Mouse (Mus musculus) kidney, adult 10 weeks (tissue): Measurements from ENCODE around the gene Mtx1. TPM values are rescaled to one million over a fixed set of nuclear protein-coding genes. Genes with fewer than 3 reads are reported as not detected.

Source experiments
- polyA plus RNA-seq: library from polyadenylated mRNA; stranded (reverse); fragments of 350-450 nt; fragmentation: Illumina TruSeq; extraction: RNeasy Lipid Tissue Mini Kit (QIAGEN cat#74804); gene quantifications from one replicate; pipeline ENCODE4 v1.2.3, GENCODE M21; 2014; ENCODE audit warnings: low read depth, low replicate concordance

The Mtx1 gene
- 50.1 TPM for polyA plus RNA-seq

DNA sequence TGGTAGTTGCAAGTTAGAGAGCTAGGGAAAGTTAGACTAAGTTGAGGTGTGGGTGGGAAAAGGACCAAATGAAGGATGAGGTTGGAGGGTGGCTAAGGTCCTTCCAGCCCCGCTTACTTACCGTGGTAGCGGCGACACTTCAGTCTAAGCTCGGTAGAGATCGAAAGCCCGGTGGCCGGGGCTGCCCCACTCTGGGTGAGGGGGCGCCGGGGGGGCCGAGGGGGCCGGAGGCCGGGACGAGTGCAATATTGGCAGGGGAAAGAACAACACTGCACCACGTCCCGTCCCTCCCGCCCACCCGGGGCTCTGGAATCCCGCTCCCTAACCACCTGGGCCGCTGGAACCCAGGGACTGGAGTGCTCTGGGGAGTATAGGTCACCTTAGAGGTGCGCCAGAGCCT lies at the start of gene Mtx1:
Mtx1 (minus strand) TSS at position 189 of the 400 bp plus-strand sequence.

DNA sequence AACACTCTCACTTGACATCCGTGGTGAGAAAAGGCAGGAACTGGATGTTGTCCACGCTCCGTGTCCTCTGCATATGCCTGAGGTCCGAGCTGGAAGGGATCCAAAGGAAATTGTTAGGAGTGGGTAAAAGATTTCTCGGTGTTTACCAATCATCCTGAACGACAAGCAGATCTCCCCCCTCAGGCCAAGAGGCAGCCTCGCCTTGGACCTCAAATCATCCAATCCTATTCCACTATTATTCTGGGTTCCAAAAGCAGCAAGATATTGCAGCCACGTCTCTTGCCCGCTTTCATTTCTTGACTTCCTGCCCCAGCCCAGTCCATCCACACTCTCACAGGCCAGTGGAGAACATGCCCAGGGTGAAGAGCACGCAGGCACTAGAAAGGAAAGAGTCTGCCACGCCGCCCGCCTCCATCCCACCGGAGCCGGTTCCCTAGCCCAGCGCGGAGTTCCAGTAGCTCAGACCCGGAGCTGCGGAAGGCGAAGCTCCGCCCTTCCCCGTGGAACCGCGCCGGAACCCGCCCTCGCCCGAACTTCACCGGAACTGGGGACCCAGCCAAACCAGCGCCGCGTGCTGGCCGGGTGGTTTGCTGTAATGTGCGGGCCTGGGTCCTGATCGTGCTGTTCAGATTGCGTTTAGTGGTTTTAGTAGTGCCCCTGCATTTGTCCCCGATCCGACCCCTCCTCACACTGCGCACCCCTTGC lies 43.3 kb upstream of the Mtx1 start, which contains the start of gene Slc50a1:
Slc50a1 (minus strand) TSS at position 520 of the 705 bp plus-strand sequence.

GRCm38 (mm10) chr3:89259076-89259475 lies 32.2 kb upstream of the Mtx1 start, which contains the start of gene Dpm3:
Dpm3 (plus strand) TSS chr3:89259358.

DNA sequence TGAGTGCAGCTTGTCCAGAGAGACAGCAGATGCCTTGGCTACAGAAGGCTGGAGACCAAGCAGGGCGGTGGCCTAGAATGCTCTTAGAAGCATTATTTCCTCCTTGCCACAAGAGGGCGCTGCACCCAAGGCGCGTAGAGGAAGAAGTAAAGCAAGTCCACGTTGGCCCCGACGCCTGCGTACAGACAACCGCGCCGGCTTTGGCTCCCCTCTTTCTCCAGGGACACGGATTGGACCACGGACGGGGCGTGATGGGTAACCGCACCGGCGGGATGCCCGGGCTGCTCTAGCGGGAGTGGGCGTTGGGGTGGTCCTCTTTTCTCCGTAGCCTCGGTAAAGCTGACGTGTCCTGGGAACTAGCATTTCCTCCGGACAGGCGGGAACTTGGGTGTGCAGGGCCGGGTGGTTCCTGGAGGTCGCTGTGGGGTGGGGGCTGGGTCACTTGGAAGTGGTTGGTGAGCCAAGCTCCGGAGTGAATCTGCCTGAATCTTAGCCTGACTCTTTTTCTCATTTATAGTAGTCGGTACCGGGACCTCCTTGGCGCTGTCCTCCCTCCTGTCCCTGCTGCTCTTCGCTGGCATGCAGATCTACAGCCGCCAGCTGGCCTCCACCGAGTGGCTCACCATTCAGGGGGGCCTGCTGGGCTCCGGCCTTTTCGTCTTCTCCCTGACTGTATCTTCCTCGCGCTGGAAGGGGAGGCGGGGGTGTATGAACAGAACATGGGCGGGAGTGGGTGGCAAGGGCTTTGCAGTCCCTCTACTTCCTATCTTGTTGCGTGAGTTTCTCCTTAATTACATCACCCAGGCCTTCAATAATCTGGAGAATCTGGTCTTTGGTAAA lies 19.6 kb upstream of the Mtx1 start, which contains the start of gene Trim46:
Trim46 (minus strand) TSS at position 49 of the 840 bp plus-strand sequence.

DNA sequence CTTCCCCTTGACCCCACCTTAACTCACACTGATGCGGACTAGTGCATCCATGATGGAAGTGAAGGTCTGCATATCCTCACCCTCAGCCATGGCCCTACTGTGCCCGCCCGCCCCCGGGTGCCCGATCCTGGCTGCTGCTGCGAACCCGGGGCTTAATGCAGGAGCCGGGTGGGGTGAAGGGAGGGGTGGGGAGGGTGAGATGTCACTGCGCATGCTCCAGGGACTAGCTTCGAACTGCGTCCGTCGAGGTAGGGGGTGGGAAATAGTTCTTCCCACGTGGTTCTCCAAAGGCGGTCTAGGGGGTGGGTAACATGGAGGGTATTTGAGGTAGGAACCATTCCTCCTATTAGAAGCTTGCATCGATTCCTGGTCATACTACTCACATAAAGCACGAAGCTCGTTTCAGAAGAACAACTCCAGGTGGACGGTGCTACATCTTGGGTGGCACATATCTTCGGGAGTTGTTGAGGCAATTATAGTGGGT lies 18.8 kb upstream of the Mtx1 start, which contains the start of gene Krtcap2:
Krtcap2 (plus strand) TSS at position 279 of the 484 bp plus-strand sequence.

DNA sequence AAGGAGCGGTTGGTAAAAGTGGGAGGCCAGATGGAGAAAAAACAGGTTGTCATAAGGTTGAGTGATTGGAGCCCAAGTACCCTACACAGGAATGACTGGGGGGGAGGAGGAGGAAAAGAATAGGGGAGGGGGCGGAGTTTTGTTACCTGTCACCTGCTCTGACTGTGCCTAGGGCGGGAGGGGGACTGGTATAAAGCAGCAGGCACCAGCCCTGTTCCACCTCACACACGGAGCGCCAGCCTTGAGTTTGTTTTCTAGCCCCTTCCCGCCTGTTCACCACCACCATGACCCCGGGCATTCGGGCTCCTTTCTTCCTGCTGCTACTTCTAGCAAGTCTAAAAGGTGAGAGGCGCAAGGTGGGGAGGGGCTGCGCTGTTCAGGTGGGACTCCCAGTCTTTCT lies 1.9 kb upstream of the Mtx1 start, which contains the start of gene Muc1:
Muc1 (plus strand) TSS at position 222 of the 400 bp plus-strand sequence.

GRCm38 (mm10) chr3:89214681-89215411 lies 12.0 kb downstream of the Mtx1 start, which contains the start of gene Thbs3:
Thbs3 (plus strand) TSS chr3:89215180.

DNA sequence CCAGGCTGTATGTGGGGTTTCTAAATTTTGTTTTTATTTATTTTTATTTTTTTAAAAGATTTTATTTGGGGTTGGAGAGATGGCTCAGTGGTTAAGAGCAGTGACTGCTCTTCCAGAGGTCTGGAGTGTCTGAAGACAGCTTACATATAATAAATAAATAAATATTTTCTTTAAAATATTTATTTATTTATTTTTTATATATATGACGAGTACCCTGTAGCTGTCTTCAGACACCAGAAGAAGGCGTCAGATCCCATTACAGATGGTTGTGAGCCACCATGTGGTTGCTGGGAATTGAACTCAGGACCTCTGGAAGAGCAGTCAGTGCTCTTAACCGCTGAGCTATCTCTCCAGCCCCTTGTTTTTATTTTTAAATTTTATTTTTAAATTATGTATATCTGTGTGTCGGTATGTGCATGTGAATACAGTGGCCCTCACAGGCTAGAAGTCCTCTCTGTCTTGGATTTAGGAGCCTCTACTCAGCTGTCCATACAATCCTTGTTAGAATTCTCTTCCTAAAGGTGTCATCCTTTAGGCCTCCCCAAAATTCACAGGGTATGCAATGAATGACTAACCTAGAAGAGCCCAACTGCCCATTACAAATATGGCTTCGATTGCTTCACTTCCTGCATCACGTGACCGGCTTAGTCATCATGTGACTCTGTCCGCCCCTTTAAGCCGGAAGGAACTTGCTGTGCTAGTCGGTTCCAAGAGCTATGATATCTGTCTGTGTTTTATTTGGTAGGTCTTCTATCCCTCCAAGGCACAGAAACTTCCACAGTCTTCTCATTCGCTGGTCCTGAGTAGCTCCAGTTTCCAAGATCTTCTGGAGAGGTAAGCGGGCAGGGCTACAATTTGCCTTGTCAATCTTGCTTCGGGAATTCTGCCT lies 24.4 kb downstream of the Mtx1 start, which contains the start of gene Gba:
Gba (plus strand) TSS at position 676 of the 889 bp plus-strand sequence.

GRCm38 (mm10) chr3:89183058-89183958 lies 43.6 kb downstream of the Mtx1 start, which contains the start of gene Fam189b:
Fam189b (plus strand) TSS chr3:89183143.

GRCm38 (mm10) chr3:89177242-89178106 lies 49.4 kb downstream of the Mtx1 start, which contains the start of gene Scamp3:
Scamp3 (plus strand) TSS chr3:89177473.

DNA sequence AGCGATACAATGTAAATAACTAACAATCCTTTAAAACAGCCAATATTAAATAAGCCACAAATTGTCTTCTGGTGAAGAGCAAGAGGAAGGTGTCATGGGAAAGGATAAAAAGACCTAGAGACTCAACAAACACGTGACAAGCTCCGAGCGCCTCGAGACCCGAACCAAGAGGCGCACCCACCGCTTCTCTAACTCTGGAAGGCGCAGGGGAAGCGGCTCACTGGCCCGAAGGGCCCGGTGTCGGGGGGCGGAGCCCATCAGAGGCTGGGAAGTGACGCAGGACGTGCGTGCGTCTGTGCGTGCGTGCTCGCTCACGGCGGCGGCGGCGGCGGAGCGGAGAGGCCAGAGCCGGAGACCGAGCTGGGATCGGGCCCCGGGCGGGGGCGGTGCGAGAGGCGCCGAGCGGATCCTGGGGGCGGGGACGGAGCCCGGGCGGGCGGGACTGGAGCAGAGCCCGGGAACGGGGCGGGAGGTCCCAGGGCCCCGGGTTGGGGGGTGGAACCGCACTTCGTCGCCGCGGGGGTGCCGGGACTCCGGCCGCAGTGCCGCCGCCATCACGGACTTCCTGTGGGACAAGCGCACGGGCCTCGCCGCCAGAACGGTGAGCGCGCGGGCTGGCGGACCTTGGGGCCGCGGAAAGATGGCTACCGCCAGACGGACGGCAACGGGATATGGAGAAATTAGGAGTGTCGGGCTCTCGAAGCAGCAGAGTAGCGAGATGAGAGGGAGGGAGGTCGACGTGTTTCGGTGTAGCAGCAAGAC lies 62.2 kb downstream of the Mtx1 start, which contains the start of gene Clk2:
Clk2 (plus strand) TSS at position 290 of the 762 bp plus-strand sequence.

DNA sequence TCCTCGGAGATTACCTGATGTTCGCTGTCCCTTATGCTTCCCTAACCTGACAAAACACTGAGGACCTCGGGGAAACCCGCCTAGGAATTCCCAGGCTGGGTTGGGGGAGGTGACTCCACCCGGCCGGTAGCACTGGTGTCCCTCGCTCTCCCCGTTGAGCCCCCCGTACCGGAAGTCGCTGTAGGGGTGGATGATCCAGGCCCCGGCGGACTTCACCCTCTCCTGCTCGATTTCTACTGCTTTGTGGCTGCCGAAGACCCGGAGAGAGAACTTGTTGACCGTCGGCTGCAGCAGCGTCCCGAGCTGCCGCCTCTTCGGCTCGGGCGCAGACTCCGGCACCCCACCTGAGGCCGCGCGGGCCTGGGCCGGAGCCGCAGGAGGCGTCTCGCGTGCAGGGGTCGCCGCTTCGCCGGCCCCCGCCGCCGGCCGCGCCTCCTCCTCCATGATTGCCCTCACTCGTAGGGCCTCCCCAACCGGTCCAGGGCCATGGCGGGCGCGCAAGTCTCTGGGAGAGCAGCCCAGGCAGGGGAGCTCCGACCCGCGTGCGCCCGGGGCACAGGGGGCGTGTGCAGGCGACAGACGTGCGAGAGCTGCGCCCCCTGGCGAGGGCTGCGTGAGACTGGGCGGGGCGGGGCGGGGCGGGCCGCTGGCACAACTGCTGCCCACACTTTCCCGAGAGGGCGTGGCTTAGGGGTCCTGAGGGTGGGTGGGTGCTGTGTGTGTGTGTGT lies 67.1 kb downstream of the Mtx1 start, which contains the start of gene Hcn3:
Hcn3 (minus strand) TSS at position 581 of the 729 bp plus-strand sequence.

Other genes starting within 250 kb of the Mtx1 start
- gene Rusc1, start 133.8 kb downstream of the Mtx1 start, polyA plus RNA-seq = 5.8 TPM
- not detected for gene Gm43738, start 126.0 kb downstream of the Mtx1 start, polyA plus RNA-seq
- 6.4 TPM for gene Fdps, start 125.1 kb downstream of the Mtx1 start, polyA plus RNA-seq
- 10.3 TPM for gene Pklr, start 90.9 kb downstream of the Mtx1 start, polyA plus RNA-seq
- gene Hcn3, start 66.9 kb downstream of the Mtx1 start, polyA plus RNA-seq = not detected
- gene Clk2, start 62.3 kb downstream of the Mtx1 start, polyA plus RNA-seq = 6.5 TPM
- 7.7 TPM for gene Scamp3, start 49.6 kb downstream of the Mtx1 start, polyA plus RNA-seq
- gene Fam189b, start 43.9 kb downstream of the Mtx1 start, polyA plus RNA-seq = not detected
- 10.7 TPM for gene Gba, start 24.2 kb downstream of the Mtx1 start, polyA plus RNA-seq
- gene Thbs3, start 11.9 kb downstream of the Mtx1 start, polyA plus RNA-seq = 0.73 TPM
- 9.3 TPM for gene Muc1, start 2.0 kb upstream of the Mtx1 start, polyA plus RNA-seq
- gene Krtcap2, start 18.9 kb upstream of the Mtx1 start, polyA plus RNA-seq = 27.7 TPM
- not detected for gene Trim46, start 19.2 kb upstream of the Mtx1 start, polyA plus RNA-seq
- not detected for gene Dpm3, start 32.3 kb upstream of the Mtx1 start, polyA plus RNA-seq
- gene Slc50a1, start 43.5 kb upstream of the Mtx1 start, polyA plus RNA-seq = 10.2 TPM
- 8.2 TPM for gene Efna1, start 54.1 kb upstream of the Mtx1 start, polyA plus RNA-seq
- gene Efna3, start 95.9 kb upstream of the Mtx1 start, polyA plus RNA-seq = not detected
- not detected for gene Efna4, start 110.9 kb upstream of the Mtx1 start, polyA plus RNA-seq
- gene Adam15, start 122.9 kb upstream of the Mtx1 start, polyA plus RNA-seq = 4.4 TPM
- not detected for gene Dcst2, start 134.9 kb upstream of the Mtx1 start, polyA plus RNA-seq
- not detected for gene Dcst1, start 138.2 kb upstream of the Mtx1 start, polyA plus RNA-seq
- 2.8 TPM for gene Zbtb7b, start 167.7 kb upstream of the Mtx1 start, polyA plus RNA-seq
- 1.6 TPM for gene Lenep, start 175.7 kb upstream of the Mtx1 start, polyA plus RNA-seq
- 1.8 TPM for gene Flad1, start 184.8 kb upstream of the Mtx1 start, polyA plus RNA-seq
- gene Cks1b, start 191.3 kb upstream of the Mtx1 start, polyA plus RNA-seq = 1.6 TPM
- 16.6 TPM for gene Shc1, start 191.4 kb upstream of the Mtx1 start, polyA plus RNA-seq
- 5.3 TPM for gene Pygo2, start 203.1 kb upstream of the Mtx1 start, polyA plus RNA-seq
- 12.9 TPM for gene Pbxip1, start 209.6 kb upstream of the Mtx1 start, polyA plus RNA-seq
- not detected for gene Pmvk, start 227.5 kb upstream of the Mtx1 start, polyA plus RNA-seq